Mouse (Mus musculus) frontal cortex, adult 2 months (tissue): ENCODE results near the gene Slc16a14. TPM values are rescaled to one million over a fixed set of nuclear protein-coding genes. Genes with fewer than 3 reads are reported as not detected.

Experiments
- DNase-seq, 2 experiments: peaks; one replicate each; pipeline ENCODE4 v3.0.0; 2022; ENCODE audit warnings: low spot score in 1 of 2; ENCODE audit errors: extremely low spot score in 1 of 2
- polyA plus RNA-seq: library from polyadenylated mRNA; depleted of rRNA; stranded (reverse); fragments of >200 nt; gene quantifications from 2 replicates; pipeline ENCODE4 v1.2.3, GENCODE M21; 2012; rRNA removed

Slc16a14 gene
- polyA plus RNA-seq, 1 experiment, result 6.9 TPM

DNA sequence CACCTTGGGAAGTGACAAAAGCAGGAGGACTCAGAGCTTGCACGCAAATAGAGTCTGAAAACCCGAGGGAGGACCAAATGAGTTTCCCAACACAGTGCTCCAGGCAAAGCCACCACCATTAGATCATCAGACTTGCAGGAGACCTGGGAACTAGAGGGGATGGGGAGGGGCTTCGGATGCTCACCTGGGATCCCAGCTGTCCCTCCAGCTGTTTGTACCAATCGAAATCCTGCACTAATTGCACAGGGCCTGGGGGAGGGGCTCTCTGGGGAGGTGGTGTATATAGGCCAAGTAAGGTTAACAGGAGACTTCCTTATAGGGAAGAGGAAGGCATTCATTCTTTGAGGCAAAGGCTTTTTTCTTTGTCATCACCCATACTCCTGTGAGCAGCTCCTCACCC, 66.1 kb downstream of the Slc16a14 start:
- DNase-seq, result no peak

DNA sequence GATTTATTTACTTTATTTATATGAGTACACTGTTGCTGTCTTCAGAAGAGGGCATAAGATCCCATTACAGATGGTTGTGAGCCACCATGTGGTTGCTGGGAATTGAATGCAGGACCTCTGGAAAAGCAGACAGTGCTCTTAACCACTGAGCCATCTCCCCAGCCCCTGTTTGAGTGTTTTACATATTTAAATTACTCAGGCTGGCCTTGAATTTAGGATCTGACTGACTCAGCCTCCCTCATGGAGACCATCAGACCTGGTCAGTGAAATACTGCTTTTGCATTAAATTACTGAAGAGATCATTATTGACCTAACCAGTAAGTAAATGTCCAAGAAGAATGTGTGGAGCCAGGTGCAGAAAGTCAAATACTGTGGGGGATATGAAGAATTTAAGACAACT, 66.6 kb downstream of the Slc16a14 start:
- no peak for DNase-seq

DNA sequence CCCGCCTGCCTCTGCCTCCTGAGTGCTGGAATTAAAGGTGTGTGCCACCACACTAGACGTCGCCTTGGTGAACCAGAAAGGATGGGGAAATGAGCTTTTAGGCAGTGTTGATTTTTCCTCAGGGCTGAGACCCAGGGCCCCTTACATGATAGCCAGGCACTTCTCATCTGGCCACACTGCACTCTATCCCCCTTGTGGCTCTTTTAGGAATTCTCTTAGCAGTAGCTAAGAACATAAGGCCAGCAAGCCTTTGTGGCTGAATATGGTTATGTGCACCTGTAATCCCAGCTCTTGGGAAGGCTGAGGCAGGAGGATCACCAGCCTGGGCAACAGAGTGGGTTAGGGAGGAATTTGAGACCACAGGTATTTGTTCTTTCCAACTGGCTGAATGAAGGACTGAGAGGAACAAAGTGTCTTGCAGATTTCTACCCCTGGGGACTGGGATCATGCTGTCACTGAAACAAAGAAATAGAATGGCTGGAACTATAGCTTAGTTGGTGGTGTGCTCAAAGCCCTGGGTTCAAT, 68.2 kb downstream of the Slc16a14 start:
- no peak for DNase-seq

DNA sequence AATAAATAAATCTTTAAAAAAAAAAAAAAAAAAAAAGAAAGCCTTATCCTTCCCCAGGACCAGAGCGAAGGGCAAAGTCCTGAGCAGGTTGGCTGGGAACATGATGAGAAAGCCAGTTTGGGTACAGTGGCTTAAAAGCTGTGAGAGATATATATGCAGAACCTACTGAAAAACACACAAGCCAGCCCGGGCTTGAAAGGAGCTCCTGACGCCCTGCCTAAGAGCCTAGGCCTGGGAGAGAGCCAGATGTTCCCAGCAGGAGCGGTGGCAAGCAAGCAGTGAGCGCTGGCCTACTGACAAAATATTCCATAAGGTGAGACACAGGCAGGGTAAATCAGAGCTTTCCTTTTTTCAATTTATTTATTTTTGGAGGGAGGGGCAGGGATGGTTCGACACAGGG, 68.7 kb downstream of the Slc16a14 start:
- no peak for DNase-seq

DNA sequence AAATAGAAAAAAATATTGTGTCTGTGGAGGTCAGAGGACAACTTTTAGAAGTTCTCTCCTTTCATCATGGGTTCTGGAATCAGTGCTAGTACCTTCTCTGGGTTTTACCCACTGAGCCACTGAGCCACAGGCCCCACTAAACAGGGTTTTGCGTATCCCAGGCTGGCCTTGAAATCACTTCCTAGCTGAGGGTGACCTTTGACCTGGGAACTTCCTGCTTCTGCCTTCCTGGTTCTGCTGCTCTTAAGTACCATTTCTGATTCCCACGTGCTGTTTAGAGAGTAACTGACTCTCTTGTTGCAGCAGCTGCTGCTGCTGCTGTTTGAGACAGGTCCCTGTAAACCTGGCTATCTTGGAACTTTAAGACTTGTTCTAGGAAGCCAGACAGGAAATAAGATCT, 70.3 kb downstream of the Slc16a14 start:
- DNase-seq, result no peak

DNA sequence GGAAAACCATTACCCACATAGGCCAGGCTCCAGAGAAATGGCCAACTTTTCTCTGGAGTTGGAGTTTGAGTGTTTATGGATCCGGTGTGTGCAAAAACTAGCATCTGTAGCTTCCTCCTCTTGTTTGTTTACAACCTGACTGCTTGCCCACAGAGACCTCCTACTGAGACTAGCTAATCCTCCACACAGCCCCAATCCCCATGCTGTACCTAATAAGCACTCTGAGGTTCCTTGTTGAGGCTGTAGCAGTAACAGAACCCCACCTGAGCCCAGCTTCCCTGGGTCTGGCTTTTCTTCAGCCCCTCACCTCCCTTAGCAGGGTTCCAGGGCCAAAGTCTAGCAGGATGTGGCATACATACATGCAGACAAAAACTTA, 73.7 kb downstream of the Slc16a14 start:
- no peak for DNase-seq

DNA sequence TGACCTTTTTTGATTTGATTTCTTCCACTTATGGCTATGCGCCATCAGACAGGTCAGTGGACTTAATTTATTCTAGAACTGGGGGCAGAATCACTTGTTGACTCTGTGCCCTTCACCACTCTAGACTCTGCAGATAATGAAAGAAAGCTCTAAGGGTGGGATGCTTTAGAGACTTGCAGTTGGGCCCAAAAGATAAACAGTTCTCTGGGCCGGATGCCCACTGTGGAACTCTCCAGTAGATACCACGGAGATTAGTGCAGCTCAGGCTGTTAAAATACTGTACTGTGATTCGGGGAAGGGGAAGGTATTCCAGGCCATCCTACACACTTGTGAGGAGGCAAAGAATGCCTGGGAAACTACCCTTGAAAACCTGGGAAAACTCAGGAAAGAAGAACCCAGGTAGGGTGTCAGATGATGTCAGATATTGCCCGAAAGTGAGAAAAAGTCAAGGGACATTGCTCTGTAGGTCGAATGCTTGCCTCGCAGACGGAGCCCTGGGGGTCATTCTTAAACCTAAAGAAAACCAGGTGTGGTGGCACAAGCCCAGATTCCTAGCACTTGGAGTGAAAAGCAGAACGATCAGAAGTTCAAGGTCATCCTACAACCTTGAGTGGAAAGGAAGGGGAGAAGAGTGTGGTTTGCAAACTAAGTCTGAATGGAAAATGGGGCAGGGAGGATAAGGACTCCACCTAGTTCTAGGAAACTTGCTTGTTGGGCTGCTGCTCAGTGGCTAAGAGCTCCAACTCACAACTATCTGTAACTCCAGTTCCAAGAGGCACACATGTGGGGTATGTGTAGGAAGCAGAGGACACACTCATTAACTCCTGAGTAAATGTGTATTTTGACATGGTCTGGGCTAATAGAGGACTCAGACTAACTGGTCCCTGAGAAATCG, 74.3 kb downstream of the Slc16a14 start:
- no peak for DNase-seq

DNA sequence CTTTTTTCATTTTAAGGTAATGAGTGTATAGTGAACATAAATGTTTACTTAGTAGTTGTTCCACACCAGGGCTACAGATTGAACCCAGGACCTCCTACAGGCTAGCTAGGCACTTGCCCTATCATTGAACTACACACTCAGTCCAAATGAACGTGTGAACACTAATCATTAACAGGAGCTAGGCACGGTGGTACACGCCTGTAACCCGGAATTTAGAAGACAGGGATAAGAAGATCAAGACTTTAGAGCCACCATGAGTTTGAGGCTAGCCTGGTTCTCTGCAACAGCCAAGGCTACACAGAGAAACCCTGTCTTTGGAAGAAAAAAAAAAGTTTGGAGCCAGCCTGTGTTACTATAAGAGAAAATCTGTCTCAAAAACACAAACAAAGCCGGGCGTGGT, 75.3 kb downstream of the Slc16a14 start:
- DNase-seq, result no peak

Other genes with a start within 250 kb of the Slc16a14 start
- 127 and 140 TPM in 2 replicates for gene Dner, start 238.9 kb downstream of the Slc16a14 start, polyA plus RNA-seq
- 7.4 and 8.4 TPM in 2 replicates for gene Fbxo36, start 95.3 kb downstream of the Slc16a14 start, polyA plus RNA-seq
- gene Trip12, start 94.6 kb downstream of the Slc16a14 start, polyA plus RNA-seq, result 80.3 and 91.5 TPM in 2 replicates
- not detected in 2 replicates for gene Gm10553, start 165.0 kb upstream of the Slc16a14 start, polyA plus RNA-seq
- gene A530032D15Rik, start 174.7 kb upstream of the Slc16a14 start, polyA plus RNA-seq, result not detected in 2 replicates